Mouse (Mus musculus) spleen, adult 12 weeks (tissue): ENCODE results near the gene Foxn3.
A peak's percentile ranks its signal among the peaks of the same experiment; 100 is the strongest.

Experiments used
- DNase-seq: peaks from one replicate; pipeline ENCODE4 v3.0.0; 2022; ENCODE audit warnings: low spot score

Gene Foxn3

DNA sequence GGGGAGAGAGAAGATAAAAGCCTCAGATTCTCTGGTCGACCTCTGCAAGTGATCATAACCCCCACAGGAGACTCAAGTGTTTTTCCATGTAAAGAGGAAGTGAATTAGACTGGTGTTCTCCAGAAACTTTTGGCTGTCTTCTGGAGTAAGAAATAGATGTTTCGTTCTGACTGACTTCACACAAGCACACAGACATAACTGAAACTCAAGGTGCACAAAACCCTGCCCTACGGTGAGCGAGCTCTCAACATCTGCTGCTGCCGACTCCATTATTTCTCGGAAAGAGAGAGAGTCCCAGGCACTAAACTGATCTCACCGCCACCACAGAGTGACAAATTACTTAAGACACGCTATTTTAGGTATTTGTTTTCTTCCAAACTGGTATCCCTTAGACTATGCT lies 237.2 kb downstream of the Foxn3 start:
- no peak for DNase-seq

DNA sequence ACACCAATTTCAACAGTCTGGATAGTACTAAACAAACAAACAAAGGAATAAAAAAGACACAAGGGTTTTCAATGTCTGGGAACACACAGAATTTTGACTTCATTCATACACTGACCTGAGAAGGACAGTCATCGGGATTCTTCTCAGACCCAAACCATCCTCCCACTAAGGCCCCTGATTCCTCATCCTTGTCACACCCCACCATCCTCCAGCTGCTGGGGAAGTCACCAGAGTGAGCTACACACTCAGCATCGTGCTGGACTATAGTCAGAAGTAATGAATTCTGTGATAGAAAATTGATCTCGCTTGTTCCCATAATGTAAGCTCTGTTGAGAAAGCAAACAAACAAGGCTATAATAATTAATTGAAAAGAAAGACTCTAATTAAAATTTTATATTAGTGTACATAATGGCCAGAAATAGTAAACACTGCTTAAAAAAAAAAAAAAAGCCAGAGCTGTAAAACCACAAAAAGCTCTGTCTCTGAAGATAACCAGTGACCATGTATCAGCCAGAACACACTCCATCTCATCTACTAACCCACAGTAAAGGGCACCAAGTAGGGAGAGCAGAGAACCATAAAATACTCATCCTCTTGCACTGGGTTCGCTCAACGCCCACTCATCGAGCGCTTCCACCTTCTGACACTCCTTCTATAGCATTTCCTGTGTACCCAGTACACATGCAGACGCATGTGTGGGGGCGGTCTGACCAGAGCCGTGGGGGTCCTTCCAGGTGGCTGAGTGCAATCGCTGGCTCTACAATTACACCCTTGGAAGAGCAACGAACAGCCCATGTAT lies 241.6 kb downstream of the Foxn3 start:
- DNase-seq, result peak; percentile 14

DNA sequence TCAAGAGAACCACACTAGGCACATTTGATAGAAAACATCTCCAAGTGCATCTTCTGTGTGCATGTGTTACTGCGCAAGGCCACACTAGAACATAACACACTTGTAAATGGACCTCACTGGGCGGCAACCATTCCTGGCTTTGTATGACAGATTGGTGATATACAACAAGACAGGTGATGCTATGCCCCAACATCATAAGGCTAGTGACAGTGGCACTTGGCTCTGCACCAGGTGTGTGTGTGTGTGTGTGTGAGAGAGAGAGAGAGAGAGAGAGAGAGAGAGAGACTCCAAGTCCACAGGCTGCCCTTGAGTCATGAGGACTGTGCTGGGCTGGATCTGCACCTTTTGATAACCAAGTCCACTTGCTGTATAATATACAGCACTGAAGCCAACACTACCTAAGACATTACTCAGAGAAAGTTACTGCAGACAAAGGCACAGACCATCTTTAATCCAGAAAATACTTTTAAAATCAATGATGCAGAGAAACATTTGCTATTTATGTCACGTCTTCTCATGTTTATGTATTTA lies 242.4 kb downstream of the Foxn3 start:
- no peak for DNase-seq

DNA sequence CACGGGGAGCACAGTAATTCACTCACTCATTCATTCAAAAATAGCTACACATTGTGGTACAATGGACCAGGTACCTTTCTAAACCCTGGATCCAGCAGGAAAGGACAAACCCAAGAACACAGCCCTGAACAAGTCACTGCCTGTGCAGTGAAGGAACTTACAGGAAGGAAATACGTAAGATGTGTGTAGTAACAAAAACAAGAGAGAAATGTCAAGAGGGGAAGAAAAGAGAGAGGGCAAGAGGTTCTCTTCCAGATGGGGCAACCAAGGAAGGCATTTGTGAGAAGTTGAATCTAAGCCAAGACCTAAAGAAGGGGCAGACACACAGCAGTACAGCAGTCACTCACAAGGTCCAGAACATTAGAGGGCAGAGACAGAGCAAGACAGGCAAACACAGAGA lies 243.5 kb downstream of the Foxn3 start:
- no peak for DNase-seq

DNA sequence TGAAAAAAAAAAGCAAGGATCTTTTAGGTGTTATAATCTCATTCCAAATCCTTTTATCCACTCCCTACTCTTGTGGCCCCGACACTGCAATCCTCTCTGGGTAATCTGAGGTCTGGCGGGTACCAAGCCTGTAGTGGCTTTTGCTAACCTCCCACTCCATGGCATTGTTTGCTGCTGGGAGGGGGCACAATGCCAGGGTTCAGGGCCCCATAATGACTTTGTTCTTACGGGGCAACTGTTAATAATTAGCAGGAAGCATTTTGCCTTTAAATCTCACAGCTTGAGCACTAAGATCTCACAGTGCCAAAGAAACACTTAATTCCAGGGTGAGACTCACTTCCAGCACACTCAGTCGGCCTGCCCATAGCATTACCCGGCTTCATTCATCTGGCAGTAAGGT lies 244.2 kb downstream of the Foxn3 start:
- no peak for DNase-seq

DNA sequence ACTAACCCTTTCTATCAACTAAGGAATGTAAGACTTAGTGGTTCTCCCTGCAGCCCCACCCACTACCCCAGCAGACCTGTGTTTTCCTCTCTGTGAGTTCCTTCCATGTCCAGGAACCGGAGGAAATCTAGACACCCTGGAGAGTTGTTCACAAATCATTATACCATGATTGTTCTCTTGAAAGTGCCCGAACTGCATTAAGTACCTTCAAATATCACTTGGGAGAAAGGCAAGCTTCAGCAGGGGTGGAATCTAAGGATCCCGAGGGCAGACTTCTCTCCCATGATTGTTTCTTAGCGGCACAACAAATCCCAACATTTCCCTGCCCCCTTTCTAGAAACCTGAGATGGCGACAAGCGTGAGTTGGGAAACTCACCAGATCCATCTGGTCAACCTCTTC lies 247.5 kb downstream of the Foxn3 start:
- DNase-seq, result no peak

DNA sequence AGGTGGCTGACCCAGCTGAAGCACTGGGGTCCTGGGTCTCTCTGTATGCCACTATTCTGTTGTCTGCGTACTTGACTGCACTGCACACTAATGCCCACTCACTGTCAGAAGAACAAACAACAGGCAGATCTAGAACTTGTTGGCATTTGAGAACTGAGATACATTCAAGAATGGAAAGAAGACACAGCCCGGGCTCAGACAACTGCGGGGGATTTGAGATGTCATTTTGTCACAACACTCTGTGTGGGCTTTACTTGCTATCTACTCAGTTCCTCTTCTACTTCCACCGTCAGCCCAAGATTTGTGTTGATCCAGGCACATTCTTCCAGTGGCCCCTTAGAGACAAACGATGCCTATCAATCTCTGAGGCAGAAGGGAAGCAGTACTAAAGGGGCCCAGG lies 248.6 kb downstream of the Foxn3 start:
- DNase-seq, result no peak

DNA sequence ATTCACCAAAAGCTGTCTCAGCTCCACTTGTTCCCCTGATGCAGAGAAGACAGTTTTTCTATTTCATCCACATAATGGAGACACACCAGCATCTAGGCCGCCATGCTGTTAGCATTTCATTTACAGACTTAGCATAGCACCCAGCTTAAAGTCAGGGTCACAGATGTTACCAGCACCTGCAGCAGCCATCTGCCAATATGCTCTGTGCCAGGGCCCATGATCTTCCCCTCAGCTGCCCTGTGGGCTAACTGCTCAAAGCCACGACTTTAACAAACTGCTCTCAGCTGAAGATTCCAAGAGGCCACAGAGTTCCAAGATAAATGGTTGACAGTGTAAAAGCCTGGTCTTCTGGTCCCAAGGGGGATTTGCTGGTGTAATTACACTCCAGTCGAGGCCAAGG lies 252.1 kb downstream of the Foxn3 start:
- no peak for DNase-seq

DNA sequence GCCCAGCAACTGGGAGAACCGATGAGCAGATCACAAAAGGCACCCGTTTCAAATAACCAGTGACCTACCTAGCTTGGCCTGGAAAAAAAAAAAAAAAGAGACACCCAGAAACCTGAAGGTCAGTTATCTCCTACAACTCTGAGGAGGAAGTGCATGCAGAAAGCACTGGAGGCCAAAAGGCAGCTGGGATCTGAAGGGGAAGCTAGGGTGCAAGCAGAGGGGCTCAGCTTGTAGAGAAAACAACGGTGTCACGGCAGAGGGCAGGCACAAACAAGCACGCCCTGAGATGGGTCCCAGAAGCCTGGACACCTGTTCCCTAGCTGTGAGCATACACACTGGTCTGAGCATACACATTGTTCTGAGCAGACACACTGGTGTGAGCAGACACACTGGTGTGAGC lies 253.4 kb downstream of the Foxn3 start:
- DNase-seq, result no peak

DNA sequence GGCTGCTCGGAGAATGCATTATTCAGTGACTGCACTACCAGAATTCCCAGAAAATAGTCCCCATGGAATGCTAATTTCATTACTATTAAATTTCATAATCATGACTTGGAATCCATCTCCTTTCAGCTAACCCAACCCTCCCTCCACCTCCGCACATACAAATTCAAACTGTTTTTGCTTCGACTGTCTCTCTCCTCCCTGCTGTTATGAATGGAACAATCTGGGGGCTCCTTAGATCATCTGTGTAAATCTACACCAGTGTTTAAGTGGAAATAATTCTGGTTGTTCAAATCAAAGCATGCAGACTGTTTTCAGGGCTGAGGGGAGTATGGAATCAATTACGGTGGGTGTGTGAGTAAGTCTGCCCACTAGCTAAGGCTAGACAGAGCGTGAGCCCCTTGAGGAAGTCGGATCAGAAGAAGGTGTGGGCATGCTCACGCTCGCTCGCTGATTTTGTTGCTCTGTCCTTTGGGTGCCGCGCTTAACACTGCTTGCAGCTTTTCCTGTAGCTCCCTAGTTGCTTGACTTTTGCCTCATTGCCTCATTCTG lies 254.8 kb downstream of the Foxn3 start:
- no peak for DNase-seq

DNA sequence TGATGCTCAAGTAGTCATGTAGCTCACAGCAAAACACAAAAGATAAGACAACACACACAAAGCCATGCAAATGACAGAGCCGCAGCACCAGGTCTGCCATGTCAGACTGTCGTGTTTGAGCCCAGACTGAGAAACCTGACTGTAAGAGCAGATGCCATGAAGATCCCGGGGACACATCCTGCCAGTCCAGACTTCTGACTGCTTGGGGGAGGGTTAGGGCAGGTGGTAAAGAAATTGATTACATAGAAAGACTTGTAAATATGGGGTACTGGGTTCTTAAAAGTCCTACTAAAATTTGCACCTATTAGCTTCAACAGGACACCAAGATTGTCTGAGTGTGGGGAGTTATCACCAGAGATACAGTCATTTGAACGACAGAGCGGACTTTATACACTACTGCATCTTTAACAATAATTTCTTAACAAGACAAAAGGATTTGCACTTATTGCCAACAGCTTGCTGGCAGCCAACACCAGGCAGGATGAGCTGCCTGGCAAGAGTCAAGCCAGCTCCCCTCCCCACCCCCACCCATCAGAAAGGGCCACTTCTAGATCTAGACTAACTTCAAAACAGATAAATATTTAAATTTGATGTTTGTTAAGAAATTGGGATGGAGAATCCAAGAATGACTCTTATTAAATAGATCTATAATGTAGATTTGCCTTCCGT lies 256.7 kb downstream of the Foxn3 start:
- DNase-seq, result no peak

DNA sequence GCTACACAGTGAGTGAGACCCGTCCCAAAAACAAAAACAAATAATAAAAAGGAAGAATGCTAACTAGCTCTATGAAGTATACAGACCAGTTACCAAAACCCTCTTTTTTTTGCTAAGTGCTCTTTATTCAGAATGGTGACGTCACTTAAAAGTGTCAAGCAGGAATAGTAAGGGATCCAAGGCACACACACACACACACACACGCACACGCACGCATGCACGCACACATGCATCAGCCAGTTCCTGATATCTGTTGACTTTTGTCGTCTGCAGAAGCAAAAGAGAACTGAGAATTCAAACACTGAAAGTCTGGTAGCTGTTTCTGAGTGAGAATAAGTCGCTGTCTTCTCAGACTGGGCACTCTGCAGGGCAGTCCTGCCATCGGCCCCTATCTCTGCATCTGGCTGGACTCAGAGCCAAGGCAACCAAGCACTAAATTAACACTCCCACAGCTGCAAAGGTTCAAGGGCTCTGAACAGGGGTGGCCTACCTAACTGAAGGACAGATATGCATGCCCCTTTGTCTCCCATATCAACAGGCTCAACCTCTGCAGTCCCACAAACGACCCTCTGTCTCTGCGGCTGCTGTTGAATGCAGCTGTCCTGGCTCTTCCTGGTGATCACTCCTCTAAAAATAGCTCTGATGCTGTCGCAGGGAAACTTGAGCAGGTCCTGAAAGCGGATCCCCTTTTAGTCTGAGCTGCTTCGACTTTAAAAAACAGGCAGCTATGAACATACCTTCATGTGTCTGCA lies 257.4 kb downstream of the Foxn3 start:
- DNase-seq, result no peak

DNA sequence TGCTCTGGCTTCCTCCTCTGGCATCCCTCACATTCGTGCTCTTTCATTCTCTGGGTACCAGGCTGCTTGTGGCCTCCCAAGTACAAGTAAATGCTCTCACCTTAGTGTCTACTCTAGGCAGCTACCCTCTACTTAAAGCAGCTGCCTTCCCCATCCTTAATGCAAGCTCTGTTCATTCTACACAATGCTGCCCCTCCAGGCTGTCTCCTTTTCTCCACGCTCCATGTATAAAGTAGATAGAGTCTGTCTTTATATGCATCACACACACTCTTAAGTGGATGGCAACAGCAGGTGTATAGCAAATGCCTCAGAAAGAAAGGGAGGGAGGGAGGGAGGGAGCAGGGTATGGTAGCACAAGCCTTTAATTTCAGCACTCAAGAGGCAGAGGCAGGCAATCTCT lies 258.1 kb downstream of the Foxn3 start:
- no peak for DNase-seq

DNA sequence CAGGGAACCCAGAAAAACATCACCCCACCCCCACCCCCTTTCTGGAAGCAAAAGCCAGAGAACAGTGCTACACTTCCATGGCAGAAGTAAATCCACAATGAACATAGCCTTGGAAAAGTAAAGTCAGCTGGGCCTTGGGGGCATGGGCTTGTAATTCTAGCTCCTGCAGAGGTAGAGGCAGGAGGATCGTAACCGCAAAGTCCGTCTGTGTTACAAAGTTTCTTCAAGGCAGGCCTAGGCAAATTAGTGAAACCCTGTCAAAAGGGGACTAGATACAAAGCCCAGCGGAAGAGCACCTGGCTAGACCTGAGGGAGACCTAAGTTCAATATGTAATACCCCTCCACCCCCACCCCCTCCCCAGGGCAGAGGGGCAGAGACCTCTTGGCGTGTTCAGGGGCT lies 259.3 kb downstream of the Foxn3 start:
- DNase-seq, result no peak

DNA sequence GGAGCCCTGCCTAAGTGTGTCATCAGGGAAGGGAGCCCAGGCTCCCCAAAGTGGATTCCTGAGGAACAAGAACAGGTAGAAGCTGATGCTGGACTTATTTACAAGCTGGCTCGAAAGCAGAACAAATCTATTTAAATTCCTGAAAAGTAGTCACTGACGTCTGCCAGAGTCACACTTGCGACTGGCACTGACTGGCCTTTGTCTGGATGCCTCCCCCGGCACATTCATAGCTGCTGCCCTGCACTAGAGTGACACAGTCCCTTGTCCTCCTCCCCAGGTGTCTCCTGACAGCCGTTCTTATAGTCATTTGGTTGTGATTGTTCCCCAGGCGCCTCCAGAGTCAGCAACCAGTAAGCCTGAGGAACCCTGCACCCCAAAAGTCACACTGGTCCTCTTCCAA lies 259.8 kb downstream of the Foxn3 start:
- DNase-seq, result no peak

DNA sequence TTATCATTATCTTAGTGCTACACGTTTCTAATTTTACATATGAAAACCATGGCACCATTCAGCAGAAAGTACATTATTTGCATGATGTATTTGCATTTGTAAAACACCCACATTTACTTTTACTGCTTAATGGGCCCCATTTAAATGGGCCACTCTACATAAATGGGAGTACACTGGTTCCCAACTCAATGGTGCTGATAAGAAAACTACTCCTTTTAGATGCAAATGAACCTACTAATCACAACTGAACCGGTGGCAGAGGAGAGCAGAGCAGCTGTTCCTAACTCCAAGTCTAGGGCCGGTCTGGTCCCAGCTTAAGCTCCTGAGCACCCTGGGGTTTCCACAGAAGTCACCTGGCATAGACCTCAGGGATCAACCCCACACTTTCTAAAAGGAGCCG lies 263.5 kb downstream of the Foxn3 start:
- no peak for DNase-seq

DNA sequence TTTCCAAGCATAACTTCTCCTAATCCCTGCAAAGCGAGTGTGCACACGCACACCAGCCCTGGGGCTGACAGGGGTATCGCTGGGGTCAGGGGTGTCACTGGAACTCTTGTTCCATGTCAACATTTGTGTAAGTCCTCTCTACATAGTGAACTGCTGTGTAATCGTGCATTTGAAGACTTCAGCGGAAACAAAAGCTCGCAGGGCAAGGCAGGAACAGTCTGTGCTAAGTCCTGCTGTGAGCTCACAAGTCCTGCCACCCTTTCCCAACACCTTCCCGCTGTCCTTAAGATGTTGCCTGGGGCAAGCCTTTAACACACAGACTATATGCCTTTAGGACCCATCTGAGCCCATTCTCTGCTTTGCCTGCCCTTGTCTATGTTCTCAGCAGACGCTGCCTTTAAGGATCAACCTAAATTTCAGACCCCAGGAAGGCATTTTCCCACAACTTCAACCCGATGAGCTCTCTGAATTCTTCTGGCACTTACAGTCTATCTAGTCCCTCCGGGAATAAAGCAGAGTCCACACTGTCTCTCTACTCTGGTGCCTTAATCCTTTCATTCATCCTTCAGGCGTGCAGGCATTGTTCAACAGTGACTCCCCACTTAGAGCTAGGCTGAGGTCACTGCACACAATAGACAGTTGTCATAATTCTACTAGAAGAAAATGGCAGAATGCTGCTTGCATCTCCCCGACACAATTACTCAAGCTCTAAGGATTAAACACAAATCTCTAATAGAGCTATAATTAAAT lies 264.4 kb downstream of the Foxn3 start:
- no peak for DNase-seq

DNA sequence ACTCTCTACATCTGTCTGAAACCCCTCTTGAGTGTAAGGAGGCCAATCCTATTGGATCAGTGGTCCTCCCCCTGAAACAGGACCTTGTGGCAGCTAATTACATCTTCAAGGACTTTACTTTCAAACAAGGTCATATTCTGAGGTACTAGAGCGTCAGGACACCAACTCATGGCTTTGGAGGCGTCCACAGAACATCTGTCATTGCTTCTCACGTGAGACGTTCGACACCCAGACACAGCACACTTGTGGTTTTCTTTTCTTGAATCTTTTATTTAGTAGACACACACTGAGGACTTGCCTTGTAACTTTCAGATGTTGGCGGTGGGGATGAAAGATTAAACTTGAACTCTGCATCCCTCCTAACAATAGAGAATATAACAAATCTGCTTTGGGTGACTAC lies 265.1 kb downstream of the Foxn3 start:
- DNase-seq, result no peak

DNA sequence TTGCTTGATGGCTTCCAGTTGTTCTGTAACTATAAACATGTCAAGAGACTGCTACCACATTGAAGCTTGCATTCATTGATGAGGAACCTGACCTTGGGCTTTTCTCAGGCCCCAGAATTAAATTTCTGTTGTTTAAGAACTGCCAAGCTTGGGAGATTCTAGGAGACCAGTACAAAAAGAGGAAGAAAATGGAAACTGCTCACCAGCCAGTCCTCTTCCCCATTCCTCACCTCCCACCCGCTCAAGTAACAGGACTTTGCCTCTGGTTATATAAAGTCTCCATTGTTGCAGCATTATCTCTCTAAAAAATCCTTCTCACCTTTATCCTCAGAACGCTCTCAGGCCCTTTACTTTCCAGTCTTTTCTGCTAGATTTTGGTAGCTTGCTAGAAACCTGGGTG lies 265.6 kb downstream of the Foxn3 start:
- no peak for DNase-seq

DNA sequence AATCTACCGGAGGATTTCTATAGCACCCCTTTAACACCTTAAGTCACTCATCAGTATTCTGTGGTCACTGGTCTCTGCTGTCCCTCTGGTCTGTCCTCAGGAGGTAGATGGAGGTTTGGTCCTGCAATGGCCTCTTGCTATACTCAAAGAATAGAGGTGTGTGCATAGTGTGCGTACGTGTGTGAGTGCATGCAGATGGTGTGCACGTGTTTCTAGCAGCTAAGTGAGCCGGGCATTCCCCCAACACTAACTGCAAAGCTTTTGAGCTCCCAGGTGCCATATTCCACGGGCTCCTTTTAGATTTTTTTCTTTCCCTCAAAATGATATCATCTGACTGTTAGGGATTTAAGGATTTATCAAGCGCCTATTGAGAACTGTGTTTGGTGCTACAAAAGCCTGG lies 269.9 kb downstream of the Foxn3 start:
- DNase-seq, result no peak

DNA sequence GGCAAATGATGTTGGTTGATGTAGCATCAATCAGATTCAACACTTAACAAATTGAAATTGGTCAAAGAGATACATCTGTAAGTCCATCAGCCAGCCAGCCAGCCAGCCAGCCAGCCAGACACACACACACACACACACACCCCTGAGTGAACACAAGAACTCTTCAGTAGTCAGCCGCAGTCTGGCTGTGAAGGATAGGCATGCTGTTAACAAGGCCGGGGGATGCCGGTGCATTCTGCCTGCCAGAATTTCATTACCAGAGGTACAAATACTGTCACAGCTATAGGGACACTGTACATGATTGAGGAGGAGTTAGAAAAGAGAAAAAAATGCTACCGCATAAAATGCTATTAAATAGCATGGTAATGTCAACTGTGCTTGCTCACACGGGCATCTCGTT lies 271.2 kb downstream of the Foxn3 start:
- DNase-seq, result no peak

DNA sequence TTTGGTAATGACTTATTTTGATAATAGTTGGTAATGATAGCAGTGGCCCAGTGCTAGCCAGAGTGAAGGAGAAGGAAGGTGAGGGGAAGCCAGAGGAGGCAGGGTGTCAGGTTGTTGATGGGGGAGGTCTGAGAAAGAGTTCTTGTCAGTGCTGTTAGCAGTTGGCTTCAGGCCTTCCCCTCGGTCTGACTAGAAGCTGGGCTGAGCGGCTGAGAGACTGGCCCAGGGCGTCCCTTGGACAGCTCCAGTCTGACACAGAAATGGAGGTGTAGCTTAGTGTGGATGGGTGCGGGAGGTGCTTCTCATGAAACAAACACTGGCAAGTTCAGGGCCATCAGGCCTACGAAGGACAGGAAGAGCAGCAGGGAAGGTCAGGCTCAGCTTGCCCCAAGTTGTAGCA lies 276.3 kb downstream of the Foxn3 start:
- DNase-seq, result no peak
